Mouse (Mus musculus) megakaryocyte, embryonic 14.5 days (primary cell): ENCODE measurements at regions not wholly inside any gene's neighbourhood (a gene's known extent, or its start where the extent isn't known, plus 50 kb on each side); places are given as distances from the start of the nearest gene placed in this dataset.

ENCODE experiments used
- FLI1 ChIP-seq: IDR thresholded peaks from 2 replicates; pipeline ENCODE4 v1.6.1; 2012; ENCODE audit warnings: low read length, inconsistent platforms, mixed read lengths
- GATA1 ChIP-seq: IDR thresholded peaks from 3 replicates; pipeline ENCODE4 v1.6.1; 2012; ENCODE audit warnings: mixed read lengths, low read length, inconsistent platforms, borderline replicate concordance

GRCm38 (mm10) chr2:45475996-45476395 lies 358.8 kb upstream of the Zeb2 start:
- TF ChIP-seq GATA1: no peak
- TF ChIP-seq FLI1: no peak
